7 mouse cellular contexts compared by ENCODE assay signal in genomic region chr15:97182617-97183038, GRCm38 (mm10).
DNase-seq lines count a peak whose midpoint lies in the region; ATAC-seq and TF ChIP-seq lines count a peak whose summit lies in the region.

No protein-coding gene starts in this region.

- TF ChIP-seq CTCF in CH12.LX (conservative IDR thresholded peaks at IDR 0.05 in 1 of 2, IDR thresholded peaks at IDR 0.05 in 1 of 2; ENCODE audit: low read depth in 2 of 2, low read length in 2 of 2) = no peak

- H3K4me2 ChIP-seq in kidney, embryonic 16.5 days (replicated peaks; ENCODE audit: low read depth, low read length) = no peak overlapping the region
- H3K4me2 ChIP-seq in CH12.LX (ENCODE audit: insufficient read depth, low read depth, poor library complexity, severe bottlenecking) = no peak overlapping the region; the same call in none of the 2 replicates
- no peak overlapping the region for H3K4me2 ChIP-seq in embryonic facial prominence, embryonic 15.5 days (replicated peaks)
- no peak overlapping the region for H3K4me2 ChIP-seq in limb, embryonic 13.5 days (replicated peaks)

- H3K27me3 ChIP-seq in kidney, embryonic 16.5 days (ENCODE audit: insufficient read depth, low read length) = no peaks in the 10 kb centered on the region
- H3K27me3 ChIP-seq in CH12.LX (replicated peaks) = no peaks in the 10 kb centered on the region
- no peaks in the 10 kb centered on the region for H3K27me3 ChIP-seq in embryonic facial prominence, embryonic 15.5 days
- H3K27me3 ChIP-seq in limb, embryonic 13.5 days = no peaks in the 10 kb centered on the region

- no peak overlapping the region for H3K4me3 ChIP-seq in kidney, embryonic 16.5 days (ENCODE audit: low read length)
- no peak overlapping the region for H3K4me3 ChIP-seq in CH12.LX (replicated peaks in 1 of 3; ENCODE audit: low read depth in 2 of 3, low read length in 2 of 3, poor library complexity in 1 of 3)
- no peak overlapping the region for H3K4me3 ChIP-seq in embryonic facial prominence, embryonic 15.5 days (replicated peaks)
- no peak overlapping the region for H3K4me3 ChIP-seq in limb, embryonic 13.5 days

- peaks cover 20% of the 10 kb centered on the region for H3K4me1 ChIP-seq in kidney, embryonic 16.5 days (ENCODE audit: insufficient read depth, low read length)
- H3K4me1 ChIP-seq in CH12.LX (ENCODE audit: control insufficient read depth in 1 of 2, insufficient read depth in 2 of 2) = peaks cover 4 to 17% of the 10 kb centered on the region in 2 experiments
- 0 out of 2 replicates have a peak, but pooled peaks cover 7% of the 10 kb centered on the region for H3K4me1 ChIP-seq in embryonic facial prominence, embryonic 15.5 days
- peaks cover 10% of the 10 kb centered on the region for H3K4me1 ChIP-seq in limb, embryonic 13.5 days

- no peak for TF ChIP-seq POLR2A in CH12.LX (IDR thresholded peaks at IDR 0.05; ENCODE audit: low read depth, low read length)

- no peaks in the 10 kb centered on the region for H3K79me2 ChIP-seq in CH12.LX (replicated peaks; ENCODE audit: control insufficient read depth, extremely low read depth, insufficient read depth, poor library complexity, severe bottlenecking)

- TF ChIP-seq RAD21 in CH12.LX (IDR thresholded peaks at IDR 0.05; ENCODE audit: low read depth, low read length) = no peak

- in situ Hi-C loops in CH12.LX (cut with MboI; ENCODE audit: low pct_ligation_motif_present, low pct_unique_long_range_greater_than_20kb, low sequenced_read_pairs) = no loop called here

- H3K9me3 ChIP-seq in kidney, embryonic 16.5 days (ENCODE audit: low read length) = no peaks in the 10 kb centered on the region
- H3K9me3 ChIP-seq in CH12.LX (replicated peaks; ENCODE audit: low read length) = no peaks in the 10 kb centered on the region
- no peaks in the 10 kb centered on the region for H3K9me3 ChIP-seq in embryonic facial prominence, embryonic 15.5 days (replicated peaks)
- H3K9me3 ChIP-seq in limb, embryonic 13.5 days = no peaks in the 10 kb centered on the region

- peak; percentile 76 for ATAC-seq in kidney, embryonic 16.5 days (ENCODE audit: low FRiP score, low TSS enrichment)
- peak; percentile 78; the same call in 1 of the 2 replicates for ATAC-seq in embryonic facial prominence, embryonic 15.5 days (ENCODE audit: insufficient number of reproducible peaks, low FRiP score, low TSS enrichment, low read depth)
- peak; percentile 83 for ATAC-seq in limb, embryonic 13.5 days (ENCODE audit: low FRiP score, low read depth)

- WGBS in kidney, embryonic 16.5 days = 19% methylated on average over 9 of the region's 9 CpGs
- WGBS in embryonic facial prominence, embryonic 15.5 days = 25% methylated on average over 9 of the region's 9 CpGs
- 58% methylated on average over 9 of the region's 9 CpGs for WGBS in limb, embryonic 13.5 days

- no peaks in the 10 kb centered on the region for H3K36me3 ChIP-seq in kidney, embryonic 16.5 days (ENCODE audit: insufficient read depth, low read length)
- H3K36me3 ChIP-seq in CH12.LX (replicated peaks in 1 of 2; ENCODE audit: control insufficient read depth in 1 of 2, insufficient read depth in 1 of 2, low read length in 1 of 2) = no peaks in the 10 kb centered on the region
- H3K36me3 ChIP-seq in embryonic facial prominence, embryonic 15.5 days = no peaks in the 10 kb centered on the region
- H3K36me3 ChIP-seq in limb, embryonic 13.5 days = no peaks in the 10 kb centered on the region

- DNase-seq in kidney, adult 18-20 months = no peak
- DNase-seq in CH12.LX (ENCODE audit: extremely low read depth) = peak; percentile 68
- no peak for DNase-seq in ovary, postnatal 14 days (ENCODE audit: low spot score)
- DNase-seq in ovary, postnatal 10 days (ENCODE audit: low spot score) = no peak

- peak; percentile 69 for TF ChIP-seq EP300 in CH12.LX (IDR thresholded peaks at IDR 0.05; ENCODE audit: low read length)

- dilution Hi-C loops in CH12.LX (cut with MboI; ENCODE audit: extremely low pct_ligation_motif_present, extremely low pct_unique_long_range_greater_than_20kb, low sequenced_read_pairs) = no loop called here

- no peak overlapping the region for H3K9ac ChIP-seq in kidney, embryonic 16.5 days (replicated peaks; ENCODE audit: low read length)
- H3K9ac ChIP-seq in CH12.LX (ENCODE audit: insufficient read depth, low read depth) = no peak overlapping the region
- H3K9ac ChIP-seq in embryonic facial prominence, embryonic 15.5 days = no peak overlapping the region
- H3K9ac ChIP-seq in limb, embryonic 13.5 days = no peak overlapping the region

- 0 out of 2 replicates have a peak overlapping the region, but pooled peaks have one; percentile 4 for H3K27ac ChIP-seq in kidney, embryonic 16.5 days (ENCODE audit: low read length)
- H3K27ac ChIP-seq in CH12.LX (ENCODE audit: insufficient read depth, low read depth) = no peak overlapping the region
- no peak overlapping the region for H3K27ac ChIP-seq in embryonic facial prominence, embryonic 15.5 days (replicated peaks)
- H3K27ac ChIP-seq in limb, embryonic 13.5 days = no peak overlapping the region

TF ChIP-seq in CH12.LX, 34 proteins besides CTCF, POLR2A, EP300 and RAD21:
- TF ChIP-seq MYC (IDR thresholded peaks at IDR 0.05; ENCODE audit: low read depth, low read length) = 0 out of 2 replicates have a peak, but pooled peaks have one; percentile 19
- no peak for TF ChIP-seq SMC3 (IDR thresholded peaks at IDR 0.05; ENCODE audit: low read depth, low read length)
- no peak for TF ChIP-seq E2F4 (IDR thresholded peaks at IDR 0.05; ENCODE audit: insufficient replicate concordance, low read depth, low read length)
- TF ChIP-seq TCF12 (IDR thresholded peaks at IDR 0.05; ENCODE audit: low read depth, low read length) = peak; percentile 59; the same call in 1 of the 2 replicates
- peak; percentile 87 for TF ChIP-seq BHLHE40 (IDR thresholded peaks at IDR 0.05; ENCODE audit: low read depth, low read length)
- peak; percentile 89 for TF ChIP-seq ETS1 (conservative IDR thresholded peaks at IDR 0.05; ENCODE audit: low read depth, low read length)
- peak; percentile 38; the same call in 1 of the 2 replicates for TF ChIP-seq MEF2A (IDR thresholded peaks at IDR 0.05; ENCODE audit: borderline replicate concordance, low read depth, low read length)
- peak; percentile 79 for TF ChIP-seq IRF4 (IDR thresholded peaks at IDR 0.05; ENCODE audit: low read depth, low read length)
- TF ChIP-seq JUND (conservative IDR thresholded peaks at IDR 0.05; ENCODE audit: low read depth, low read length) = peak; percentile 27; the same call in 1 of the 2 replicates
- peak; percentile 93 for TF ChIP-seq PAX5 (IDR thresholded peaks at IDR 0.05; ENCODE audit: low read length)
- no peak for TF ChIP-seq RCOR1 (conservative IDR thresholded peaks at IDR 0.05; ENCODE audit: low read depth, low read length)
